Mouse (Mus musculus) ES-CJ7 (cell line): Measurements from ENCODE around the gene Foxn3.

Experiments used
- DNase-seq: peaks from one replicate; pipeline ENCODE4 v3.0.0; 2011; ENCODE audit warnings: low read depth, low spot score

Foxn3 gene

DNA sequence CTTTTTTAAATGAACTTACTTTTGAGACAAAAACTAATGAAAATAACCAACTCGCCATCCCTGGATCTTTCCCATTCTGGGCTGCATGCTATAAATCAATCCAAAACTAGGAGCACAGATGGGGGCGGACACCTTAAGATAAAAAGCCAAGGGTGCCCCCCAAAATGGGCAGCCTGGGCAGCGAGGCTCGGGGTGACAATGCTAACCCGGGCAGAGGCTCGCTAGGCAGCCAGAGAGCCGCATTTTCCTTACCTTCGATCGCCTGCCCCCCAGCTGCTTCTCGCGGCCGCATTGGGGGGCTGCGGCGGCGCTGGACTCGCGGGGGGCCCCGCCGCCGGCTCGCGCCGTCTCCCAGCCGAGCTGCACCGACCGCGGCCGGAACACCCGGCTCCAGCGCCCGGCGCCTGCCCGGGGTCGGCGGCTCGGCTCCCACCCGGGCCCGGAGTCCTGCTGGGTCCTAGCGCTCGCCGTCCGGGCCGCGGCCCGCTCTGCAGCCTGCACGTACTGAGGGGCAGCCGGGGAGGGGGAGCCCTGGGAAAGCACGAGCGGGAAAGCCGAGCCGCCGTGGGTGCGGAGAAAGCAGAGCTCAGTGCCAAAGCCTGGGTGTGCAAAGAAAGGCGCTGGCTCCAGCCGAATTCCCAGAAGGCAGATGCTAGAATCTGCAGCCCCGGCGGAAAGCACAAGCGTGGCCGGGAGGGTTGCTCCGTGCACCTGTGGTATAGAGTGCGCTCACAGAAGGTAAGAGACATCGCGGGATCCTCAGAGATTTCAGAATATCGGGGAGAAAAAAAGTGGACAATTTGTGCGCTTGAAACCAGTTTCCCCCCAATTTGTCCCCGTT is at the start of gene Foxn3:
TSS of gene Foxn3 (minus strand) at position 364 of the 841 bp plus-strand sequence.
- peak; percentile 71 for DNase-seq

DNA sequence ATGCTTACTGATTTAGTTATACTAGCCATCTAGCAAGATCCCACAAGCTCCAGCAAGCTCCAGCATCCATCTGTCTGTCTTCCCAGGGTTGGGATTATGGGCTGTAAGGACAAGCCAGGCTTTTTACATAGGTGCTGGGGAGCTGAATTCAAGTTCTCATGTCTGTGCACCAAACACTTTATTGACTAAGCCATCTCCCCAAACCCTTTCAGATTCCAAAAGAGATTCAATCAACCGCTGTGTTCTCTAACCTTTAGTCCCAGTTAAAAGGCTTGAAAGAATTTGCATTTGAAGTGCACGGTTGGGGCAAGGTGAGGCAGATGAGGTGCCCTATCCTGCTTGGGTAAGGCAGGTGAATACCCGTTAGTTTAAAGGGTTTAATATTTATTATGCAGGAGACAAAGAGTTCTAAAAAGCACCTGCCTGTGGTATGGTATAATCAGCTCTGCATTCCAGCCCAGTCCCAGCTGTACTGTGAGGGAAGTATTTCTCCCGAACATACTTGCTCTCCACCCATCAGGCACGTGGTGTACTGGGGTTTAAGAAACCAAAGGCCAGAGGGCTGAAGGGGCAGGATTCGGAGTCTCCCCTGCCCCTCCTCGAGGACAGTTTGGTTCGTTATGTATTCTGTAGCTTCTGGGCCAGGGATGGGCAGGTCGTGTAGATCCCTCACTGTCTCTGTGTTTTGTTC is 48.9 kb upstream of the Foxn3 start:
- DNase-seq, result no peak

DNA sequence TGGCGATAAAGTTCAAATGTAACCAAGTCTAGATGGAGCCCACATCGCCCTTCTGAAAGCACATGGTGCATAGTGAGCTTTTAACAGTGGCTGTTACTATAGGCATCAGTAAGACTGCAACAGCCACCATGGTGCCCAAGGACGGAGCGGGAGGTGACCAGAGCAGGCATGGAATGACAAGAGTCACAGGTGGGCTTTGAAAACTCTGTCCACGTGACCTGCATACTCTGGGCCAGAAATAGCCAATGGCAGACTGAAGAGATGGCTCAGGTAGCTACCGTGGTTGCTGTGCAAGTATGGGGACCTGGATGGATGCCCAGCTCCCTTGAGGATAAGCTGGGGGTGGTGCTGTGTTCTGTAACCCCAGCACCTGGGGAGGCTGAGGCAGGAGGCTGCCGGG is 47.5 kb upstream of the Foxn3 start:
- DNase-seq, result no peak

DNA sequence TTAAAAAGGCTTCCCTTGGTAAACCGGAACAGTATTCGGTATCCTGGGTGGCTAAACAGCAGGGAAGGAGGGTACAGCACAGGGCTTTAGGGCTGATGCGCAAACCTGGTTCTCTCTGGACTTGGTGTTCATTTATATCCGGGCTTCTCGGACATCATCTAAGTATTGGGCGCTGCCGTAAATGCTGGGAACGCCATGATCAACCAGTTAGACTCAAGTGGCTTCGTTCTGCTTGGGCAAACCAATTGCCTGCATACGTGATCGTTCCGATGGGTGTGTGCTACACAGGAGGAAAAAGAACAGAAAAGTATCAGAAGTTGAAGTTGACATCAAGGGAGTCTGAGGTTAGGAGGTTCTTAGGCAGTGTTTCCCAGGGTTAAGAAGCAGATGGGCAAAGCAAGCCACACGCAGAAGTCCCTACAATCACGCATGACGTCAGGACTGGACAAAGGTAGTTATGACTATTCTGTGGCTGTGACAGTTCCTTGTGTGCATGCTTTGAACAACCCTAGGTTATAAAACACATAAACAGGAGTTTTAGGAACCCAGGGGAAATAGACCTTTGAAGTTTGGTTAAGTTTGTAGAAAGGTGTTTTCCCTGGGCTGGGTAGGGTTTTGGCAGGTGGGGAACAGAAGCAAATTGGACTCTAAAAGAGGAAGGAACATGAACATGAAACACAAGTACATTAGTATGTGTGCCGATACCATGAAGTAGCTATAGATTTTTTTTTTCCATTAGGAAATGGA is 46.9 kb upstream of the Foxn3 start:
- DNase-seq, result no peak

DNA sequence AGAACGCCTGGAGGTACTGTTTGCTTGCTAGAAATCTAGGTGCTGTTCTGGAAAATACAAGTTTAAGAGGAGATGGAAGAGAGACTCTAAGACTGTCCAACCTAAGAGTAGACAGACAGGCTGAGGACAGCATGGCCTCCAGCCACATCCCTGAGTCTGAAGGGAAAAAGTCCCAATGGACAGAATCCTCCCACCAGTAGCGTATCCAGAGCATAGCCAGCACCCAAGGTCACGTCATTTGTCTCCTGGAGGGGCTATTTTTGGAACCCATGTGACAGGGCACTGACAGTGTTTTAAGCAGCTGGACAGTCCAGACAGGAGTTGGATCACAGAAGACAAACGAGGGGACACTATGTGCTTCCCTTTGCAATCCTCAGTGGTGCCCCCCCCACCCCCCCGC is 46.3 kb upstream of the Foxn3 start:
- DNase-seq, result no peak

DNA sequence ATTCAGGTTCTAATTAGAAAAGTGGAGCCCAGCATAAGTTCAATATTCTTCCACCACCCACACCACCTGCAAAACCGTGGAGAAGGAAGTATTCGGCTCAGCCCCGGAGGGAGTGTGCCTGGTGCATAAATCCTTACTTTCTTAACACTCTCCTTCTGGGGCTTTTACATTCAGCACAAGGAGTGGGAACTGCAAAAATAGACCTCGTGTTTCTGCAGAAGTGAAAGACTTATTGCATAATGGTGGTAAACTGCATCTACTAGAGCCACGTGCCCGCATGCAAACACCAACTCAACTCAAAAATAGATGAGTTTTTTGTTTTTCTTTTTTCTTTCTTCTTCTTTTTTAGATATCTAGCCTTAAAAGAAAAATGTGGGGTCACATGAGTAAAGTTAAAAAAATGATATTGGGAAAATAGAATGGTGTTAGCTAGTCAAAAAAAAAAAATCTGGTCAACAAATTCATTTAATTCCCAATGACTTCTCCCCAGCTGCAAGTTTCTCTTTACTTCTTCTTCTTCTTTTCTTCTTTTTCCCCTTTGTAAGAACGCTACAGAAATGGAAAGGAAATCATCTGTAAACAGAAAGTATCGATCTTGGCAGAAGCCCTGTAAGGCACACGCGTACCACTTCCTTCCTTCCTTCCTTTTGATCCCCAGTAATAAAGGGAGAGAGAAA is 45.0 kb upstream of the Foxn3 start:
- DNase-seq, result no peak

DNA sequence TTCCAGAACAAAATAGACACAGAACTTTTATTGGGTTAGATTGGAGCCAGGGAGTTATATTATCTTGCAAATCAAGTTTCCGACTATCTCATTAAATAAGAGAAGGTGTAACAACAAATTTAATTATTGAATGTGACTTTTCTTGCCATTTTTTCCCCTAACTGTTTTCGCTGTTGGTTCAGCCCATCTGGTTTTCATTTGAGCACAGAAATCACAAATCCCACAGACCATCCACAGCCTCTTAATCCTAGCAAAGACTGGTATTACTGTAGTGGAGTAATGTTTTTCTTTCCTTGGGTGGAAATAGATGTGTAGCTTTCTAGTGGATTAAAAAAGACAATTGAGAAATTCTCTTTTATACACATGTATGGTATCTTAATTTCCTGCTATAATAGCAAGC is 40.0 kb upstream of the Foxn3 start:
- DNase-seq, result no peak

DNA sequence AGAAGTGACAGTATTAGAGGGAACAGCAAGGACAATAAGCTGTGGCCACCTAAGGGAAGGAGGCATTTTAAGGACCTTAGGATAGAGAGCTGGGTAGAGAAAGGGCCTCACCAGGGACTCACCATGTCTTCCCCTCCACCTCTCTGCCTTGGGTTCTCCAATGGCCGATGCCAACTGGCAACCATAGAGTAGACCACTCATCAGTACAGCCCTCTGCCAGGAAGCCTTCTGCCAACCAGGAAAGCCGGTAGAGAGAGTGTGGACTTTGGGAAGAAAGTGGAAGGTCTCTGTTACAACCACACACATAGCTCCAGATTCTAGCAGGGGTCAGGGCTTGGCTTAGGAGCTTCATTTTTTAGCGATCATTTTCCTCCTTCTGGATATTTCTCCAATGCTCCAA is 38.5 kb upstream of the Foxn3 start:
- no peak for DNase-seq

DNA sequence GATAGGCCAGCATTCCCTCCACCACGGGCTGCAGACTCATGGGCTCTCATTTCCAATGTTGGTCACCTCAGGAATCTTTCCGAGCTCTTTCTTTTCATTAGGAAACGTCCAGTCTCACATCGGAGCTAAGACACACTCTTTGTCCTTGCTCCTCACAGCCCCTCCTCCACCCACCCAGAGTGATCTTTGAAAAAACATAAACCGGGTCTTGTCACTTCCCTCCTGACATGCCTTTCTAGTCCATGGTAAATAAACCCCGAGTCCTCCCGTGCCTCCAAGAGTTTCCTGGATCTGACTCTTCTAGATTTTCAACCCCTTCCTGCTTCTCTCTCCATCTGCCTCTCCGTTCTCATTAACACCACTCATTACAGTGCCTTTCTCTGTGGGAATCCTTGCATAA is 38.0 kb upstream of the Foxn3 start:
- no peak for DNase-seq

DNA sequence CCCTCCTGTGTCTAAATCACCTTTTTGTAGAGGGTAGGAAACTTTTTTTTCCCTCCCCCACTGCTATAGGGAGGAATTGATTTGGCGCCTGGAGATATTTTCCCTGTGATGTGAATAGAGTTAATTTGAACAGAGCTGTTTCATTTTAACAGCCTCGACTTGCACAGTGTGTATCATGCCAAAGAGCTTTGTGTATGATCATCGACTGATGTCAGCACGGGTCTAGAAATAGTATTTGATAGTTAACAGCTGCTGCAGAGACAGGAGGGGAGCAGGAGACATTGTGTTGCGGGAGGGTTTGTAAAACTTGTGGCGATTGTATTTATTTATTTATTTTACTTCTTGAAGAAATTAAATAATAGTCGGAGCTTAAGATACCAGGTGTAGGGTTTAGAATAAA is 36.2 kb upstream of the Foxn3 start:
- DNase-seq, result no peak

DNA sequence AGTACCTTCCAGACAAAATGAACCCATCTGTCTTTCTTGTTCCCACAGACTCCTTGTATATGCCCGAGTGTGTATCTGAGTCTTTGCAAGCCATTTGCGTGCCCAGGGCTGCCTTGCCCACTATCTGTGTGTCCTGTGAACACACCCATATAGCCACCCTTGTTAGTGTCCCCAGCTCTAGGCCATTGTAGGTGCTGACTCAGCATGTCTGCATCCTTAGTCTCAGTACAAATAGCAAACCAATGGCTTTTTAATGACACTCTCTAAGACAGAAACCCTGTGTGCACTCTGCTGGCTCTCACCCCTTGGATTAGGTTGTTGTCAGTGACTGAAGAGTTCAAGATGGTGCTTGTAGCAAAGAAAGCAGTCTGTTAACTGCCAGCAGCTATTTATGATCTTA is 33.0 kb upstream of the Foxn3 start:
- no peak for DNase-seq

DNA sequence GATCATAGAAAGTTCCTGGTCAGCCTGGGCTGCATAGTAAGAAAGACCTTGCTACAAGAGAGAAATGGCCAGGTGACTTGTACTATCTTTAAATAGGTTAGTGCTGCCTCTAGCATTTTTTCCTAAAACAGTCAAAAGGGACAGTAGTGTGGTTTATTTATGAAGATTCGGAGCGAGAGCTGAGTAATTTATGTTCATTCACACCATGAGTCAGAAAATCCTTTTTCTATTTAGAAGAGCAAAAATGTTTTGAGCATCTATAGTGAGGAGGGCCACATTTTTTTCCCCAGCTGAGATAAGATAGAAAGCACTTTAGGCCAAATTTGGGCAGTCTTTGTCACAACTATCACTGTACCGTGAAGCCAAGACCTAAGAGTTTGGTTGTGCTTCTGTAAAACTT is 24.0 kb upstream of the Foxn3 start:
- DNase-seq, result no peak

DNA sequence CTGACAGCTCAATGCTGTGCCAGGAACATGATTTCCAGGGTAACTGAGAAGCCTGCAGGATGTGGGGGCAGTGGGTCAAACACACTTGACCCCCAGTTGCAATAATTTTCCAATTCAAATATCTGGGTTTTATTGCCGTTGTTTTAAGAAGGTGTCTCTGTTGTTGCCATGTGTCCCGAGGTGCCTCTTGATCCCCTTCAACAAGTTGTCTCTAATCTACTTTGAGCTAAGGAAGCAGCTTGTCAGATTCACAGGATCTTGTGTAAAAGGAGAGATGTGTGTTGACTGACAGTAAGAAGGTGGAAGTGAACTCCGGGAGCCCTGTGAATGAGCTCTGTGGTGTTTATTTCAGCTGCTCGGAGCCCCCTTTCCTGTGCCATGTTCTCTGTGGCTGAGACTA is 16.6 kb upstream of the Foxn3 start:
- no peak for DNase-seq

DNA sequence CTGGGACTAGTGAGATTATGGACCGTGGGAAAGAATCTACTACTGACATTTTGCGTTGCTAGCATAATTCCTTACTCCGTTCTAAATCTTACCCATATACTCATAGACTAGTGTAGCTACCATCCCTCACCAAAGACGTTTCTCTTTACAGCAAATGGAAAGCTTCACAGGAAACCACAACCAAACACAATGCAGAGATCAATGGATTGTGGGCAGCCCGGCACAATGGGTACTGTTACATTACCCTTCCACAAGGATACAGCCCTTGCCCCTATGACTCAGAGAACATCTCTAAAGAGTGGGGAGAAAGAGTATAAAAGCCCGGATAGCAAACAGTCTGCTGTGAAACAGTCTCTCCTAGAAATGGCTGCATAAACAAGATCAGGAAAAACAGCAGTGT is 13.3 kb upstream of the Foxn3 start:
- DNase-seq, result peak; percentile 29

DNA sequence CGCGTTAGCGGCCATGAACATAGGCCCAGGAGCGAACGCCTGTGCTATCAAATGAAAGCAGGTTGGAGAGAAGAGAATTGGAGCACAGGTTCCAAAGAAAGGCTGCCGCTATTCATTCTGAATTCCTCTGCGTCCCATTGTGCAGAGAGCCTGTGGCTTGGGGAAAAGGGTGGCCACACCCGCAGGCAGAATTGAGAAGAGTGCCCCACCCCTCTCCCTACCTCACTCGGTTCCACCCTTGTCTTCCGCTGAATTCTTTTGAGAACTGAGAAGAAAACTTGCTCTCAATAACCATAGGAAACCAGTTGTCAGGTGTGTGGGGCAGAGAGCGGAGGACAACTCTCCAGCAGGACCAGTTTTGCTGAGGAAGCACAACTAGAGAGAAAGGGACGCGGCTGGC is 10.9 kb upstream of the Foxn3 start:
- peak; percentile 70 for DNase-seq

DNA sequence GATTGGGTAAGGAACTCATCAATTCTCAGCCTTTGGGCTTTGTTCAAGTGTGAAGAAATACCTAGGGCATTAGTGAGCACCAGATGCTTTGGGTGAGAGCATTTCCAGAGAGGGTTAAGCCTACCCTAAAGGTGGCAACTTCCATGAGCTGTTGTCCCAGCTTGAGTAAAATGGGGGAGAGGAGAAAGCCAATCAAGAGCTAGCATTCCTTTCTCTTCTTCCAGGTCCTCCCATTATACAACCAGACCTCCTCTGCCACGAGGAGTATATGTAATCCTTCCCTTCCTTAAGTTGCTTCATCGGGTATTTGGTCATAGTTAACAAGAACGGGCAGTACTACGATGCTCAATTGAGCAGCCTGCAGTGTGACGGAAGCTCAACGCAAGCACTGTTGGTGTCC is 9.7 kb upstream of the Foxn3 start:
- no peak for DNase-seq

DNA sequence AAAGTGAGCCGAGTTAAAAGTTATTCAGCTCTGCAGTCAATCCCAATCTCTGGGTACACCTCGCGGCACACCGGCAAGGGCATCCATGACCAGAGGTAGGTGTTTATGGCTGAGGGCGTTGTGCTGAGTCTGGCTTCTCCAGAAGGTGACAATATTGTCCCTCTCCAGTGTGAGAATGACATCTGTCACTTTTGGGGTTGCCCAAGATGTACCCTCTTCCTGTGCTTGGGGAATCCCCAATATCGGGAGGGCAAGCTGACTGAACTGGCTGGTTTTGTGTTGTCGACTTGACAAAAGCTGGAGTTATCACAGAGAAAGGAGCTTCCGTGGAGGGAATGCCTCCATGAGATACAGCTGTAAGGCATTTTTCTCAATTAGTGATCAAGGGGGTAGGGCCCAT is 8.6 kb upstream of the Foxn3 start:
- DNase-seq, result no peak

DNA sequence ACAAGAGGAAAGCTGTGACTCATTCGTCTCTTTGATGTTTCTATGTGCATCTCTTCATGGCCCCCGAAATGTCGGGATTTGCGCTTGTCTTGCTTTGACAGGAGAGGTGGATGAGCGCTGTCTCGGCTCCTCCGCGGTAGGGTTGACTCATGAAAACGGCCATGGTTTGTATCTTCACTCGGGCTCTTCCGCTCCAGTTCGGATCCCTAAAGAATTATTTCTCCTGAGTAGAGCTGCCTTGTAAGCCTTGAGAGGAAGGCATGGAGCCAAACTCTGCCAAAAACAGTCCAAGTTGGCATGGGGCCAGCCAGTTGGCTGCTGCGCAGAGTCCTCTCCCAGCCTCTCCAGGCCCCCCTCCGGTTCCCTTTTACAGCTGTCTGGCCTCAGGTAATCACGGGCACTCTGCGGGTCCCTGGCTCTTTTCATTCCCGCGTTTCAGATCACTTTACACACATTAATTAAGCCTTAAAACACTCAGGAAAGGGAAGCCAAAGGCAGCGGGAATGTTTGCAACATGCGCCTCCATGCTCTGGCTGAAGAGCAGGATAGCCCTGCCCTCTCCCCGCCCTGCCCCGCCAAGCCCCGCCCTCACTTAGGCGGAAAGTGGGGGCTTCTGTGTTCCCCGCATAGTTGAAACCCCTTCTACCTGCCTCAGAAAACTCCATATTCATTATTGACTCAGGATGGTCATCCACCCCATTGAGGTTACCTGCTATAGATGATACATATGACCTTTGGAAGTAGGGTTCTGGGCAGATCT is 7.0 kb upstream of the Foxn3 start:
- DNase-seq, result no peak

DNA sequence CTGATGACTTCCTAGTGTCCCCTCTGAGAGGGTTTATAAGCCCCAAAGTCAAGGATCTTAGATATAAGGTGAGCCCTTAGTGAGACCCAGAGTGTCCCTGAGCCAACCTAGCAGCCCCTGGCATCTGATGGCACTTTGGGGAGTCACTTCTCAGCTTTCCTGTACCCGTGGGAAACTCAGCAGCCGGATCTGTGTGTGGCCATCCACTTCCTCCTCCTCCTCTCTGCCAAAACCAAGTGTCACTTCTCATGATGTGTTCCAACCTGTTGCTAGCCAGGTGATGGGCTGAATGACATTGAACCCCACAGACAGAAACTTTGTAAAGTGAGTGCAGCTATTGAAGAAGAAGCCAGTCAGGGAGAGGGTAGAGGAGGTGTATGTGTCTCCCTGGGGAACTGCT is 2.2 kb upstream of the Foxn3 start:
- no peak for DNase-seq

DNA sequence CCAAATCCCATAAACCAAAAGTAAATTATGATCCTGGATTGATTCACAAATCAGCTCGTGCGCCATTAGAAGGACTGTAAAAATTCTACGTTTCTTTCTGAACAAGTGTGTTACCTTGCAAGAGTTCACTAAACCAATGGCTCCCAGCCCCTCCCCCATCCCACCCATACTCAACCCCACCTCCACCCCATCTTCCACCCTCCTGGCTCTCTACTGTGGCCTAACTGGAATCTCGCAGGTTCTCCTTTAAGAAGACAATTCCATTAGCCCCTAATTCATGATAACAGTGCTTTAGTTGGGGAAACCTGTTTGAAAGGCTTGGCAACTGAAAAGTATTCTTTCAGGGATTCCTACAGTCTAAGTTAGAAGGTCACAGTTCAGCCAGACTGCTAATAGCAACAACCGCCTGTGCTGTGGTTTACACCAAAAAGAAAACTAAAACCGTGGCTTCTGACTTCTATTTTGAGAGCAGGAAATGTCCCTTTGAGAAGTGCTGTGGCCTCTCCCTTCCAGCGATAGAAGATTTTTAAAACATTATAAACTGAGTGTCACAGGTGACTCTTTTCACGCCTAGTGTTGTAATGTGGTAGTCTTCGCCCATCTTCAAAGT is 1.0 kb upstream of the Foxn3 start:
- DNase-seq, result peak; percentile 29

DNA sequence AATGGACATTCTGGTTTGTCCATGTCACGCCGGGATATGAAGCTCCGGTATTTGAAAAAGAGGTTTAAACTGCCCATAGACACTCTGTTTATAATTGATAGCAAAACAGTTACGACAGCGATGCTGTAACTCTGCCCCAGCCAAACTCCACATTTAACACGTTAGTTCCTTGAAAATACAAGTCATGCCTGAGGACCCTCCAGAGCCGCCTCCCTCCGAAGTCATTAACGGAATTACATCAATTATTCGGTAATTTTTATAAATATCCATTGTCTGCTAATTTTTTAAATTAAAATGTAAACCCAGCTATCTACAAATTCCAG is 554 bp downstream of the Foxn3 start:
- no peak for DNase-seq
